Mouse (Mus musculus): ENCODE results near the gene Mrap. TPM values are rescaled to one million over a fixed set of nuclear protein-coding genes. Genes with fewer than 3 reads are reported as not detected.

The Mrap gene
- polyA plus RNA-seq (2012; rRNA removed) (0.13 and 0.28 TPM in 2 replicates), polyA plus RNA-seq (2014; fragmentation: Nextera tagmentation; extraction: Ambion mirVana) (not detected in 2 replicates)

- DNase-seq (ENCODE audit: low spot score) = no peak
- no peak for TF ChIP-seq POLR2A (IDR thresholded peaks at IDR 0.05; ENCODE audit: borderline replicate concordance, extremely low read depth, insufficient read depth, insufficient read length)
- Histone ChIP-seq H3K27me3 (ENCODE audit: control insufficient read depth, insufficient read depth, low read length) (no peaks in the 10 kb centered on the region), H3K4me1 (ENCODE audit: control insufficient read depth, insufficient read depth, low read length) (0 out of 2 replicates have a peak, but pooled peaks cover 3% of the 10 kb centered on the region), H3K36me3 (ENCODE audit: control insufficient read depth, insufficient read depth, low read length) (no peaks in the 10 kb centered on the region), H3K9me3 (ENCODE audit: control insufficient read depth, low read length) (no peaks in the 10 kb centered on the region), H3K4me3 (replicated peaks; ENCODE audit: low read length) (no peak within 1 kb of the TSS), H3K4me2 (replicated peaks; ENCODE audit: low read depth, low read length, severe bottlenecking) (no peak within 1 kb of the TSS), H3K27ac (replicated peaks; ENCODE audit: low read depth, low read length) (no peak within 1 kb of the TSS), H3K9ac (ENCODE audit: low read depth, low read length, severe bottlenecking) (no peak within 1 kb of the TSS)
- no peak for ATAC-seq (ENCODE audit: low FRiP score, low read depth)
- WGBS = 82% methylated on average over 26 of the region's 26 CpGs
Observed at GRCm38 (mm10) chr16:90738092-90738956, at the start of gene Mrap. Gene Mrap, plus strand, starts transcription at chr16:90738207.

GRCm38 (mm10) chr16:90692704-90693385 lies 45.2 kb upstream of the Mrap start:
- Histone ChIP-seq H3K4me1 (ENCODE audit: control insufficient read depth, insufficient read depth, low read length) (no peaks in the 10 kb centered on the region), H3K27me3 (ENCODE audit: control insufficient read depth, insufficient read depth, low read length) (no peaks in the 10 kb centered on the region), H3K9me3 (ENCODE audit: control insufficient read depth, low read length) (no peaks in the 10 kb centered on the region), H3K4me2 (replicated peaks; ENCODE audit: low read depth, low read length, severe bottlenecking) (no peak overlapping the region), H3K9ac (ENCODE audit: low read depth, low read length, severe bottlenecking) (no peak overlapping the region), H3K4me3 (replicated peaks; ENCODE audit: low read length) (no peak overlapping the region), H3K27ac (replicated peaks; ENCODE audit: low read depth, low read length) (no peak overlapping the region), H3K36me3 (ENCODE audit: control insufficient read depth, insufficient read depth, low read length) (no peaks in the 10 kb centered on the region)
- WGBS = 80% methylated on average over 15 of the region's 15 CpGs
- DNase-seq (ENCODE audit: low spot score) (no peak), ATAC-seq (ENCODE audit: low FRiP score, low read depth) (no peak)
- no peak for TF ChIP-seq POLR2A (IDR thresholded peaks at IDR 0.05; ENCODE audit: borderline replicate concordance, extremely low read depth, insufficient read depth, insufficient read length)

GRCm38 (mm10) chr16:90693625-90694024 lies 44.4 kb upstream of the Mrap start:
- DNase-seq (ENCODE audit: low spot score) = no peak
- WGBS = 93% methylated on average over 5 of the region's 5 CpGs
- no peaks in the 10 kb centered on the region for H3K36me3 ChIP-seq (ENCODE audit: control insufficient read depth, insufficient read depth, low read length)
- ATAC-seq (ENCODE audit: low FRiP score, low read depth) = no peak
- no peaks in the 10 kb centered on the region for H3K27me3 ChIP-seq (ENCODE audit: control insufficient read depth, insufficient read depth, low read length)
- no peak overlapping the region for H3K4me3 ChIP-seq (replicated peaks; ENCODE audit: low read length)
- H3K9ac ChIP-seq (ENCODE audit: low read depth, low read length, severe bottlenecking) = no peak overlapping the region
- no peak for TF ChIP-seq POLR2A (IDR thresholded peaks at IDR 0.05; ENCODE audit: borderline replicate concordance, extremely low read depth, insufficient read depth, insufficient read length)
- no peak overlapping the region for H3K27ac ChIP-seq (replicated peaks; ENCODE audit: low read depth, low read length)
- no peaks in the 10 kb centered on the region for H3K4me1 ChIP-seq (ENCODE audit: control insufficient read depth, insufficient read depth, low read length)
- H3K4me2 ChIP-seq (replicated peaks; ENCODE audit: low read depth, low read length, severe bottlenecking) = no peak overlapping the region
- H3K9me3 ChIP-seq (ENCODE audit: control insufficient read depth, low read length) = no peaks in the 10 kb centered on the region

GRCm38 (mm10) chr16:90694719-90695118 lies 43.3 kb upstream of the Mrap start:
- no peak overlapping the region for H3K4me2 ChIP-seq (replicated peaks; ENCODE audit: low read depth, low read length, severe bottlenecking)
- 65% methylated on average over 9 of the region's 9 CpGs for WGBS
- no peak for DNase-seq (ENCODE audit: low spot score)
- TF ChIP-seq POLR2A (IDR thresholded peaks at IDR 0.05; ENCODE audit: borderline replicate concordance, extremely low read depth, insufficient read depth, insufficient read length) = no peak
- H3K27ac ChIP-seq (replicated peaks; ENCODE audit: low read depth, low read length) = no peak overlapping the region
- no peak for ATAC-seq (ENCODE audit: low FRiP score, low read depth)
- no peaks in the 10 kb centered on the region for H3K4me1 ChIP-seq (ENCODE audit: control insufficient read depth, insufficient read depth, low read length)
- no peaks in the 10 kb centered on the region for H3K9me3 ChIP-seq (ENCODE audit: control insufficient read depth, low read length)
- H3K27me3 ChIP-seq (ENCODE audit: control insufficient read depth, insufficient read depth, low read length) = no peaks in the 10 kb centered on the region
- no peak overlapping the region for H3K9ac ChIP-seq (ENCODE audit: low read depth, low read length, severe bottlenecking)
- no peaks in the 10 kb centered on the region for H3K36me3 ChIP-seq (ENCODE audit: control insufficient read depth, insufficient read depth, low read length)
- H3K4me3 ChIP-seq (replicated peaks; ENCODE audit: low read length) = no peak overlapping the region

- no peaks in the 10 kb centered on the region for H3K27me3 ChIP-seq (ENCODE audit: control insufficient read depth, insufficient read depth, low read length)
- no peak overlapping the region for H3K4me2 ChIP-seq (replicated peaks; ENCODE audit: low read depth, low read length, severe bottlenecking)
- DNase-seq (ENCODE audit: low spot score) = no peak
- TF ChIP-seq POLR2A (IDR thresholded peaks at IDR 0.05; ENCODE audit: borderline replicate concordance, extremely low read depth, insufficient read depth, insufficient read length) = no peak
- H3K36me3 ChIP-seq (ENCODE audit: control insufficient read depth, insufficient read depth, low read length) = no peaks in the 10 kb centered on the region
- no peak overlapping the region for H3K4me3 ChIP-seq (replicated peaks; ENCODE audit: low read length)
- 78% methylated on average over 10 of the region's 10 CpGs for WGBS
- H3K27ac ChIP-seq (replicated peaks; ENCODE audit: low read depth, low read length) = no peak overlapping the region
- no peak overlapping the region for H3K9ac ChIP-seq (ENCODE audit: low read depth, low read length, severe bottlenecking)
- H3K4me1 ChIP-seq (ENCODE audit: control insufficient read depth, insufficient read depth, low read length) = no peaks in the 10 kb centered on the region
- H3K9me3 ChIP-seq (ENCODE audit: control insufficient read depth, low read length) = no peaks in the 10 kb centered on the region
- no peak for ATAC-seq (ENCODE audit: low FRiP score, low read depth)
Observed at GRCm38 (mm10) chr16:90695121-90695520, 42.9 kb upstream of the Mrap start.

Data from limb, embryonic 14.5 days (tissue).